Mouse (Mus musculus) lung, embryonic 15.5 days (tissue): ENCODE results near the gene Atg16l2. TPM values are rescaled to one million over a fixed set of nuclear protein-coding genes. Genes with fewer than 3 reads are reported as not detected.

Experiments
- ATAC-seq: fragments of 200-750 bp; cut with Nextera tagmentation; 2 replicates; pipeline ENCODE4 v1.8.0; 2017; ENCODE audit warnings: moderate number of reproducible peaks, borderline replicate concordance; ENCODE audit not compliant: low FRiP score, low TSS enrichment; ENCODE audit errors: extremely low read depth
- H3K27ac ChIP-seq: fragments of 300-500 bp; sonication (generic); 2 replicates; pipeline ENCODE4 v1.5.1; 2015; ENCODE audit warnings: moderate library complexity, mild to moderate bottlenecking, inconsistent platforms
- H3K27me3 ChIP-seq: fragments of 300-500 bp; sonication (generic); 2 replicates; pipeline ENCODE4 v1.6.1; 2015; ENCODE audit warnings: inconsistent platforms
- H3K36me3 ChIP-seq: fragments of 300-500 bp; sonication (generic); 2 replicates; pipeline ENCODE4 v1.6.1; 2015; ENCODE audit warnings: inconsistent platforms
- H3K4me1 ChIP-seq: fragments of 300-500 bp; sonication (generic); 2 replicates; pipeline ENCODE4 v1.6.1; 2015; ENCODE audit warnings: inconsistent platforms
- H3K4me2 ChIP-seq: fragments of 300-500 bp; sonication (generic); 2 replicates; pipeline ENCODE4 v1.6.1; 2015; ENCODE audit warnings: inconsistent platforms, mild to moderate bottlenecking, moderate library complexity
- H3K4me3 ChIP-seq: fragments of 300-500 bp; sonication (generic); 2 replicates; pipeline ENCODE4 v1.5.1; 2015; ENCODE audit warnings: mild to moderate bottlenecking, inconsistent platforms
- H3K9ac ChIP-seq: fragments of 300-500 bp; sonication (generic); 2 replicates; pipeline ENCODE4 v1.6.1; 2015; ENCODE audit warnings: inconsistent platforms
- H3K9me3 ChIP-seq: fragments of 300-500 bp; sonication (generic); 2 replicates; pipeline ENCODE4 v1.6.1; 2016; ENCODE audit warnings: inconsistent platforms
- WGBS: fragments of 180-500 bp; shearing (Covaris S2); methylation state at CpG from one replicate; pipeline ENCODE4 v1.1.7; 2015; 5-methylcytosine and 5-hydroxymethylcytosine counted together
- polyA plus RNA-seq: library from polyadenylated mRNA; unstranded; fragments of >200 nt; fragmentation: Nextera tagmentation; extraction: Ambion mirVana; gene quantifications from 2 replicates; pipeline ENCODE4 v1.2.1, GENCODE M21; 2015

Atg16l2 gene
- 16.2 and 18.3 TPM in 2 replicates for polyA plus RNA-seq

DNA sequence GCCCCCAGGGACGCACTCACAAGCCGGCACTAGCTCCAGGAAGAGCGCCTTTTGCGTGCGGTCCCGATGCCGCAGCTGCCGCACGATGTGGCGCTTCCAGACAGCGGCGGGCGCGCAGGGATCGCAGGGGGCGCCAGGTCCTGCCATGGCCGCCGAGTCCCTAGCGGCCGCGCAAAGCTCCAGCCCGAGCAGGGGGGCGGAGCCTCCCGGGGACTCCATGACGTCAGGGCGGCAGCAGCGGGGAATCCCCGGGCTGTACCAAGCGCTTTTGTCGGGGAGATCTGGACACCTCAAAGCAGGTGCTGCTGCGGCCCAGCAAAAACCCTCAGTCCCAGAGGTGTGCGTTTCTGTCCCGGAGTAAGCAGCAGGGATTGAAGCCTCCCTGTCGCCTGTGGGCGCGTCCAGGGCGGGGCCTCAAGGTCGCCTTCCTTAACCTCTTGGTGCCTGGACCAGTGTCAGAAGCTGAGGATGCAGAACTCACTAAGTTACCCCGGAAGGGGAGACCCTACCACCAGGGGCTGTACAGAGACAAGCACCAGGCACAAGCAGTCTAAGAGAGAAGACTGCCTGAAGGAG, at the start of gene Atg16l2:
TSS of gene Atg16l2 (minus strand) at position 371 of the 576 bp plus-strand sequence.
- H3K4me3 ChIP-seq, result peak within 1 kb of the TSS; percentile 64
- H3K9me3 ChIP-seq, result no peaks in the 10 kb centered on the region
- peaks cover 16% of the 10 kb centered on the region; the same call in 1 of the 2 replicates for H3K27me3 ChIP-seq
- H3K36me3 ChIP-seq, result no peaks in the 10 kb centered on the region
- WGBS, result under 1% methylated on average over 39 of the region's 39 CpGs
- H3K9ac ChIP-seq, result peak within 1 kb of the TSS; percentile 53
- peak; percentile 94 for ATAC-seq
- H3K4me1 ChIP-seq, result peaks cover 22% of the 10 kb centered on the region
- H3K4me2 ChIP-seq, result peak within 1 kb of the TSS; percentile 90
- H3K27ac ChIP-seq, result peak within 1 kb of the TSS; percentile 62

DNA sequence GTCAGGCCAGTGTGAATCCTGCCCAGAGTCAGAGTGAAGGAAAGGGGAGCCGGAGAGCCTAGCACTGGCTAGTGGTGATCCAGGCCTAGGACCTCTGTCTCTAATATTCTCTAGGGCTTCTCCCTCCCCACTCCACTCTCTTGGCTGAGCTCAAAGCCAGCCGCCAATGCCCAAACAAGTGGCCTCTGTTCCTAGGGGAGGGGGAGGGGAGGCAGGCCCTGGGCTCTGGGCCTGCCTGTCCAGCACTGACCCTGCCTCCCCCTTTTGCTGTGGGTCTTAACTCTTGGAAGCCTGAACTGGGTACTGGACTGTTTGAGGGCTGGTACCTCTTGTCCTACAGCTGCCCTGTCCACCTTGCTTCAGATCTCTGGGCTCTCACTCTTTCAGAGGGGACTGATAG, 47.8 kb upstream of the Atg16l2 start:
- Histone ChIP-seq H3K9me3 (no peaks in the 10 kb centered on the region), H3K4me3 (no peak overlapping the region), H3K4me2 (no peak overlapping the region), H3K4me1 (peaks cover 32% of the 10 kb centered on the region), H3K36me3 (0 out of 2 replicates have a peak, but pooled peaks cover 3% of the 10 kb centered on the region), H3K27ac (no peak overlapping the region), H3K27me3 (peaks cover 5% of the 10 kb centered on the region; the same call in 1 of the 2 replicates), H3K9ac (no peak overlapping the region)
- no peak for ATAC-seq
- 36% methylated on average over 2 of the region's 2 CpGs for WGBS

- H3K9me3 ChIP-seq, result no peaks in the 10 kb centered on the region
- H3K4me3 ChIP-seq, result peak overlapping the region; percentile 59
- 3% methylated on average over 13 of the region's 13 CpGs for WGBS
- H3K36me3 ChIP-seq, result 0 out of 2 replicates have a peak, but pooled peaks cover 3% of the 10 kb centered on the region
- 0 out of 2 replicates have a peak, but pooled peaks have one; percentile 3 for ATAC-seq
- H3K27ac ChIP-seq, result no peak overlapping the region
- peak overlapping the region; percentile 98 for H3K4me2 ChIP-seq
- H3K9ac ChIP-seq, result peak overlapping the region; percentile 51
- peaks cover 28% of the 10 kb centered on the region for H3K4me1 ChIP-seq
- peaks cover 5% of the 10 kb centered on the region; the same call in 1 of the 2 replicates for H3K27me3 ChIP-seq
These were observed 46.3 kb upstream of the Atg16l2 start for GRCm38 (mm10) chr7:101348312-101348711.

GRCm38 (mm10) chr7:101347767-101348270, 45.8 kb upstream of the Atg16l2 start, which contains the start of gene Arap1:
Arap1 (plus strand) TSS chr7:101348067.
- H3K4me2 ChIP-seq, result peak within 1 kb of the TSS; percentile 98
- 0 out of 2 replicates have a peak, but pooled peaks cover 3% of the 10 kb centered on the region for H3K36me3 ChIP-seq
- H3K27ac ChIP-seq, result no peak within 1 kb of the TSS
- H3K4me1 ChIP-seq, result peaks cover 33% of the 10 kb centered on the region
- WGBS, result 2% methylated on average over 35 of the region's 35 CpGs
- H3K9me3 ChIP-seq, result no peaks in the 10 kb centered on the region
- H3K27me3 ChIP-seq, result peaks cover 5% of the 10 kb centered on the region; the same call in 1 of the 2 replicates
- ATAC-seq, result peak; percentile 71
- peak within 1 kb of the TSS; percentile 59 for H3K4me3 ChIP-seq
- H3K9ac ChIP-seq, result peak within 1 kb of the TSS; percentile 51

GRCm38 (mm10) chr7:101346991-101347390, 44.9 kb upstream of the Atg16l2 start:
- Histone ChIP-seq H3K4me3 (no peak overlapping the region), H3K36me3 (0 out of 2 replicates have a peak, but pooled peaks cover 3% of the 10 kb centered on the region), H3K4me1 (peaks cover 37% of the 10 kb centered on the region), H3K27me3 (peaks cover 5% of the 10 kb centered on the region; the same call in 1 of the 2 replicates), H3K9me3 (no peaks in the 10 kb centered on the region), H3K27ac (no peak overlapping the region), H3K4me2 (no peak overlapping the region), H3K9ac (no peak overlapping the region)
- no peak for ATAC-seq
- WGBS, result 75% methylated on average over 2 of the region's 2 CpGs

GRCm38 (mm10) chr7:101344892-101345291, 42.8 kb upstream of the Atg16l2 start:
- Histone ChIP-seq H3K4me3 (no peak overlapping the region), H3K9me3 (no peaks in the 10 kb centered on the region), H3K27me3 (peaks cover 5% of the 10 kb centered on the region; the same call in 1 of the 2 replicates), H3K4me1 (peaks cover 42% of the 10 kb centered on the region), H3K27ac (no peak overlapping the region), H3K9ac (no peak overlapping the region), H3K4me2 (no peak overlapping the region), H3K36me3 (0 out of 2 replicates have a peak, but pooled peaks cover 3% of the 10 kb centered on the region)
- WGBS, result 43% methylated on average over 4 of the region's 4 CpGs
- ATAC-seq, result no peak

DNA sequence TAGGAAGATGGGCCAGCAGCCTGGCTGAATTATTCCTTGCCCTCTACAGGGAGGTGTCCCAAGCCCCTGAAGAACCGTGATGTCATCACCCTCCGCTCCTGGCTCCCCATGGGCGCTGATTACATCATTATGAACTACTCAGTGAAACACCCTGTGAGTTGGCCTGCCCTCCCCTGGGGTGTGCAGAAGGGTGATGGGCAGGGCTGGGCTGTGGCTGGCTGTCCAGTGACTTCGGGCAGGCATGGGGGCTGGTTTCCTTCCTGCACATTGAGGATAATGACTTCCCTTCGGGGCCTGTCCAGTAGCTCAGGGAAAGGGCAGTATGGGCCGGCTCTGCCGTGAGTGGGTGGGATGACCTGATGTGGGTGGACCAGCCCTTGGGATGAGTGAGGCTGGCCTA, 41.1 kb upstream of the Atg16l2 start:
- Histone ChIP-seq H3K9me3 (no peaks in the 10 kb centered on the region), H3K4me2 (no peak overlapping the region), H3K4me1 (peaks cover 25% of the 10 kb centered on the region), H3K4me3 (no peak overlapping the region), H3K9ac (no peak overlapping the region), H3K27ac (0 out of 2 replicates have a peak overlapping the region, but pooled peaks have one; percentile 0), H3K36me3 (0 out of 2 replicates have a peak, but pooled peaks cover 3% of the 10 kb centered on the region), H3K27me3 (no peaks in the 10 kb centered on the region)
- WGBS, result 64% methylated on average over 7 of the region's 7 CpGs
- ATAC-seq, result peak; percentile 40; the same call in 1 of the 2 replicates

GRCm38 (mm10) chr7:101341405-101341804, 39.4 kb upstream of the Atg16l2 start:
- no peak overlapping the region for H3K4me3 ChIP-seq
- no peak overlapping the region for H3K27ac ChIP-seq
- no peak overlapping the region for H3K4me2 ChIP-seq
- WGBS, result 36% methylated on average over 6 of the region's 6 CpGs
- H3K4me1 ChIP-seq, result peaks cover 20% of the 10 kb centered on the region
- H3K27me3 ChIP-seq, result no peaks in the 10 kb centered on the region
- 0 out of 2 replicates have a peak, but pooled peaks cover 3% of the 10 kb centered on the region for H3K36me3 ChIP-seq
- ATAC-seq, result peak; percentile 50; the same call in 1 of the 2 replicates
- H3K9ac ChIP-seq, result no peak overlapping the region
- no peaks in the 10 kb centered on the region for H3K9me3 ChIP-seq

GRCm38 (mm10) chr7:101337401-101337800, 35.4 kb upstream of the Atg16l2 start:
- ATAC-seq, result no peak
- Histone ChIP-seq H3K4me3 (no peak overlapping the region), H3K27me3 (no peaks in the 10 kb centered on the region), H3K9ac (no peak overlapping the region), H3K4me2 (no peak overlapping the region), H3K27ac (no peak overlapping the region), H3K4me1 (peaks cover 6% of the 10 kb centered on the region; the same call in 1 of the 2 replicates), H3K36me3 (no peaks in the 10 kb centered on the region), H3K9me3 (no peaks in the 10 kb centered on the region)
- 78% methylated on average over 3 of the region's 3 CpGs for WGBS

- H3K27me3 ChIP-seq, result no peaks in the 10 kb centered on the region
These were observed 34.6 kb upstream of the Atg16l2 start for GRCm38 (mm10) chr7:101336686-101337085.

GRCm38 (mm10) chr7:101335228-101335627, 33.2 kb upstream of the Atg16l2 start:
- ATAC-seq, result no peak
- Histone ChIP-seq H3K9me3 (no peaks in the 10 kb centered on the region), H3K36me3 (no peaks in the 10 kb centered on the region), H3K4me3 (no peak overlapping the region), H3K4me1 (no peaks in the 10 kb centered on the region), H3K4me2 (no peak overlapping the region), H3K27me3 (no peaks in the 10 kb centered on the region), H3K27ac (no peak overlapping the region), H3K9ac (no peak overlapping the region)
- 94% methylated on average over 2 of the region's 2 CpGs for WGBS

More at GRCm38 (mm10) chr7:101336686-101337085, 34.6 kb upstream of the Atg16l2 start:
- H3K9ac ChIP-seq, result no peak overlapping the region
- no peak overlapping the region for H3K4me2 ChIP-seq
- 75% methylated on average over 3 of the region's 3 CpGs for WGBS
- H3K4me3 ChIP-seq, result no peak overlapping the region
- H3K4me1 ChIP-seq, result peaks cover 6% of the 10 kb centered on the region; the same call in 1 of the 2 replicates
- ATAC-seq, result no peak
- no peaks in the 10 kb centered on the region for H3K9me3 ChIP-seq
- H3K36me3 ChIP-seq, result no peaks in the 10 kb centered on the region
- H3K27ac ChIP-seq, result no peak overlapping the region
